Mouse (Mus musculus) spleen, adult 2 months (tissue): Measurements from ENCODE around the gene Rgs10.

Experiments
- CTCF ChIP-seq: fragments of 200-500 bp; IDR thresholded peaks from 2 replicates; pipeline ENCODE4 v1.5.1; 2011; ENCODE audit warnings: mild to moderate bottlenecking, inconsistent platforms; ENCODE audit not compliant: insufficient read depth, insufficient read length, insufficient replicate concordance; ENCODE audit errors: extremely low read depth
- POLR2A ChIP-seq: fragments of 200-500 bp; IDR thresholded peaks from 2 replicates; pipeline ENCODE4 v1.6.1; 2011; ENCODE audit warnings: low read depth, low read length, inconsistent platforms

DNA sequence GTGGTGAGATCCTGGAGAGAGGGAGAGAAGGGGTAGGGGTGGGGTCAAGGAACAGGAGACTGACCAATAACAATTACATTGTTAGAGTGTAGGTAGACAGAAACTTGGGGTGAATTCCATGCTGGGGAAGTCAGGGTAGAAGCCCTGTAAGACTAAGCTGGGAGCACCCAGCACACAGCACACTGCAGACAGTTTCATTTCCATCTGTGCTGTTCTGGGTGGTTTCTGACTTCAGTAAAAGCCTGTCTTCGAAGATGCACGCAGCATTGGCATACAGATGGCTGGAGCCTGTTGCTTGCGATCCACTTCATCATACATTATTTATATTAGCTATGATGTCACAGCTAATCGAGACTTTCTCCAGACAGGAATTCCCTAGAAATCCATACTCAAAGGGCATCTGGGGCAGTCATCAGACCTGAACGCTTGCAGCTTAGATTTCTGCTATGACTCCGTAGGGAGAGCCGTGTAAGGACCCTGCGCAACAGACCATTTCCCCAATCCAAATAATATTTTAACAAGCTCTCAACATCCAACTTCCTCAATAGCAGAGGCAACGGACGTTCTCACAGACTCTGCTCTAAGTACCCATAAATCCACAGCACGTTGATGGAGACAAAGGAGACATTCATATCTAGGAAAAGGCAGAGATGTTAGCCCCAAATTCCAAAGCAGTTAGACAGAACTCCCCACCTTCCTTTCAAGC is 7.7 kb downstream of the Rgs10 start:
- no peak for TF ChIP-seq CTCF
- TF ChIP-seq POLR2A = no peak
